Mouse (Mus musculus): ENCODE results near the gene Ick. TPM values are rescaled to one million over a fixed set of nuclear protein-coding genes. Genes with fewer than 3 reads are reported as not detected.
A peak's percentile ranks its signal among the peaks of the same experiment; 100 is the strongest.

Gene Ick
- total RNA-seq, 4 experiments from 2014 or later: 4.8 to 5.6 (median 5.1) TPM

DNA sequence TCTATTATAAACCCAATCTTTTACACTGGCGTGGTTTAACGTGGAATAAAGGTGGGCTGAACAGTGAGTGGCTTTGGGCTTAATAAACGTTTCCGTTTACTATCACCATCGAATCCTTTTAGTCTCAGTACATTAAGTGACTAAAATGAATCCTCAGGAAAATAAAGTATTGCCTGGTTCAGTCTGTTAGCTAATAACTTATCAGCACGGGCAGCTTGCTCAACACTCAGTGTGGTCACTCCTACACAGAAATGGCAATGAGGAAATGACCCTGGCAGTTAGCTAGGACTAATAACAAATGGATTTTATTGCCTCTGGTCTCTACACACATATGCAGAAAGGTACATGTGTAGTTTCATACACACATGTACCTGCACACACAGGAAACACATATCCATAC is 4.0 kb upstream of the Ick start:
- no peak for DNase-seq (ENCODE audit: low spot score in 2 of 2)

DNA sequence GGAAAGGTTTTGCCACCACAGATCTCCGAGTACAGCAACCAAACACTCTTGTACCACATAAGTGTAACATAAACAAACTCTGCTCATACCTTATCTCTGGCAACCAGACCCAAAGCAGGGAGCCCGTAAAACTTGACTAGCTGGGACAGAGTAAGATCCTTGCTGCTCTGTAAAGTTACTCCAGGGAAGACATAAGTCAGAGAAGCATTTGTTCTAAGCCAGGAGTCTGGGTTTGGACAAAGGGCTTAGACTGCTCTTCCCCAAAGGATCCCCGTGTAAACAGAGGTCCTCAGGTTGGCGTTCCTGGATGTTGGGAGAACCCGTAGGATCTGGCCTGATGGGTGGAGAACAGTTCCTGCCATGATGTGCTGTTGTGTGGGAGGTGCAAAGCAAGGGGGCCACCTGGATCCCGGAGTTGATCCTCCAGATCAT is 3.5 kb upstream of the Ick start:
- no peak for DNase-seq (ENCODE audit: low spot score in 2 of 2)

DNA sequence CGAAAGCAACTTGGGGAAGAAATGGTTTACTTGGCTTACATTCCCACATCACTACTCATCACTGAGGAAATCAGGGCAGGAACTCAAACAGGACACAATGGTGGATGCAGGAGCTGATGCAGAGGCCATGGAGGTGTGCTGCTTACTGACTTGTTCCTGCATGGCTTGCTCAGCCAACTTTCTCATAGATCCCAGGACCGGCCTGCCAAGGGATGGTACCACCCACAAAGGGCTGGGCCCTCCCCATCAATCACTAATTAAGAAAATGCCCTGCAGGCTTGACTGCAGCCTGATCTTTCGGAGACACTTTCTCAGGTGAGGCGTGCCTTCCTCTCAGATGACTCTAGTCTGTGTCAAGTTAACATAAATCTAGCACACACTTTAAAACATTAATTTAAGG is 2.2 kb upstream of the Ick start:
- no peak for DNase-seq (ENCODE audit: low spot score in 2 of 2)

DNA sequence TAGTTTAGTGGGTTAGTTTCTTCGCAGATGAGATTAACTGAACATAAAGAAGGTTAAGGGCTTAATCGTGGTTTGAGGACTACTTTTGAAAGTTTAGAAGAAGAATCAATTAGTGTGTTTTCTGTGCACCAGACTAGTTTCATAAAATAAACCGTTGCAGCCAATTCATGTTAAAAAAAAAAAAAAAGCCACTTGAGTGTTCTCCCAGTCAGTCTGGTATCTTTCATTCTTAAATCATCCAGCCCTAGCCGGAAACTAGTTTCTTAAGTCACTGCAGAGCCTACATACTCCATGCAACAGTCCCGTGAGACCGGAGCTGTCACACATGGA is 1.4 kb upstream of the Ick start:
- DNase-seq (ENCODE audit: low spot score in 2 of 2): no peak

DNA sequence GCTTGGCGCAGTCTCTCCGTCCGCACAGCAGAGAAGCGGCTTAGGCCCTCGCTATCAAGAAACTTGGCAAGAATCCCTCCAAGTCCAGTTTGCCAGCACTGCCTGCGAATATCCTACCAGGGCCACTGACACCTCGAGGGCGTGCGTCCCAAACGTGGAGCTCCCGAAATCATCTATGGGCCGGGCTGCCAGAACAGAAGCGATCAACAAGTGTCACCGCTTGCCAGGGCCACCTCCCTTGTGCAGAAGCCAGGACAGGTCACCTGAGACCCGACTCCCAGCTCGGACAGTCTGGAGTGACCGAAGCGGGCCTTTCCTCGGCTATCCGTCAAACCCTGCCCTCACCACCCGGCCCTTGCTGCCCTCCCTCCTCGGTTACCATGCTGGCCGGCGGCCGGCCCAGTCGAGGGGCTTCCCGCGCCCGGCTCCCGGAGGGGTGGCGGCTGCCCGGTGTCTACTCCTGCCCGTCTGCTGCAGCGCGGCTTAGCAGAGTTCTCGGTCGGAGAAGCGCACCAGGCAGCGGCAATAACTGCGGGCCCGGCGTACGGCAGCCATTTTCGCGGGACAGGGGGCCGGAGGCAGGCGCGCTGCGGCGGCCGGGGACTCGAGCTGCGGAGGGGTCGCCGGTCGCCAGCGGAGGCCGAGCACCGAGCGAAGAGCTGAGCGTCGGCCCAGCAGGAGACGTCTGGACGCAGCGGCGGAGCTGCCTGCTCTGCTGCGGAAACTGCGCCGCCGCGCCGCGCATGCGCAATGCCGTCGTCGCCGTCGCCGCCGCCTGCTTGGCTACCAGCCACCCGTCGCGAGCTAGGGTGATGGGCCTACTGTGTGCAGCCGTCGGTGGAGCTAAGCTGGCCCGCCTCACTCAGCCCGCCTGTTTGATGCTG is 838 bp upstream of the Ick start:
- DNase-seq (ENCODE audit: low spot score in 2 of 2): peak; percentile 68 to 86

DNA sequence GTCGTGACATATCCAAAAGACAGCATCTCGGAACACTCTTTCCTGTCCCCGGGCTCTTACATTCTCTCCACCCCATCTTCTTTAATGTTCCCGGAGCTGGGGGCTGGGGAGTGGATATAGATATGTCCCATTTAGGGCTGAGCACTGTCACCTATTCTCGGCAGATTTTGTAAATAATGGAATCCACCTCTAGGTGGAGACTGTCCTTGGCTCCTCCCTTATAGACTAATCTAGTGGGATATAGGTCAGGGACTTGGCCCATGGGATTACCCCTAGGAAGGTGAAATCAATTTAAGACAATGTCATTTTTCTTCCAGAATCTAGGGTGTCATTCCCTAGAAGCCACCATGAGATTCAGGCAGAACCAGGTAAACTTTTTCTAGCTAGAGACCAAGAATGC is 664 bp downstream of the Ick start:
- no peak for DNase-seq (ENCODE audit: low spot score in 2 of 2)

DNA sequence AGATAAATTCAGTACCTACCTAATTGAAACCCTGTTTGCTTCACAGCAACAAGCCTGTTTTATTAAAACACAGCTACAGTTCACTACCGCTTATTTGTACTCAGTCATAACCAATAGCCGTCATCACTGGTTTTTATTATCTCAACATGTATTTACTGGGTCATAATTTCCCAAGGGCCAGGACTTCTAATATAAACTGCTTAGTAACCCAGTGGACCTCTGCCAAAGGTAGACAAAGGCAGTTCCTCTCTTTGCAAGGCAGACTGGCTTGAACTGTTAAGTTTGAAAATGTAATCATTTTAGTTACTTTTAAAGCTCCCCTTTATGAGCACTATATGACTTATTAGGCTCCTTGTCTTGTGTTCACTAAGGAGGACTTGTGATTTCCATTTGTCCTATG is 2.5 kb downstream of the Ick start:
- no peak for DNase-seq (ENCODE audit: low spot score in 2 of 2)

DNA sequence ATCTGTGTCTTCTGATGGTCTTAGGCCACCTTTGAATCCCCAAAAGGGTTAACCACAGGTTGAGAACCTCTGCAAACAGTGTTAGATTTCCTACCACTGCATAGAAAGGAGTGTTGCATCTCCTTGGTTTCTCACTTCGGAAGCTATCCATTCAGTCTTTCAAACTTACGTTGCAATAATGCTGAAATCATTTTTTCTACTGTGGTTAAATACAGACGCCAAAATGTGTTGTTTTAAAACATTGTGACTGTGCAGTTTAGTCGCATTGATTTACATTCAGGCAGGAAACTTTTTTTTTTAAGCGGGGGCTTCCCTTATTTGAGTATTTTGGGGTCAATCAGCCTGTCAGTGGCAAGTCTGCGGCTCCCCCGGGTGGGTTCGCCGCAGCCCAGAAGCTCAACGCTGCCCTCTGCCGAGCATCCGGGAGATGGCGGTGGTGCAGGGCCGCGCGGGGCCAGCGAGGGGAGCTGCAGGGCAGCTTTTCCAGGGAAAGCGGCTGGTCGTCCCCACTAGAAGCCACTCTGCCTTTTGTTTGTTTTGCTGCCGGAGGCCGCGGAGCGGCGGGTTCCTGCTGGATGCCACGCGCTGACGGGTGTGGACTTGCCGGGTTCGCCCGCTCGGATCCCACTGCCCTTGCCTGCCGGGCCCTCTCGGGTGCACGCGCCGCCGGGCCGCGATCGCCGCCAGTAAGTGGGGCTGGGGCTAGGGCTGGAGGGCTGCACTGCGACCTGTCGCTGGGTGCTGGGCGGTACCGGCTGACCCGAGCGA is 4.0 kb downstream of the Ick start:
- DNase-seq (ENCODE audit: low spot score in 2 of 2): peak; percentile 85 to 86

DNA sequence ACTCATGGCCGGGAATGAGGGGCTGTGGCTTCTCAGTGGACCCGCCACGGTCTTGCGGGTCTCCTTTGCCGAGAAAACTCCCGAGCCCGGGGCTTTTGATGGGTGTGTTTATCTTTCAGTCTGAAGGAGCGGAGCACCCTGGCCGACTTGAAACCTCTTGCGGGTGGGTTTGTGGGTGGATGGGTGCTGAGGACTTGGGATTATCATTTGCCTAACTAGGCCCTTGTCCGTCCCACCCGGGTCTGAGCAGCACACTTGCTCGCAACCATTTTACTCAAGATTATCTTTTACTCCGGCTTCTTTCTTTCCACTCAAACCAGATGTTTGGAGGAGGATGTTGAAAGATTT is 4.5 kb downstream of the Ick start:
- DNase-seq (ENCODE audit: low spot score in 2 of 2): no peak

DNA sequence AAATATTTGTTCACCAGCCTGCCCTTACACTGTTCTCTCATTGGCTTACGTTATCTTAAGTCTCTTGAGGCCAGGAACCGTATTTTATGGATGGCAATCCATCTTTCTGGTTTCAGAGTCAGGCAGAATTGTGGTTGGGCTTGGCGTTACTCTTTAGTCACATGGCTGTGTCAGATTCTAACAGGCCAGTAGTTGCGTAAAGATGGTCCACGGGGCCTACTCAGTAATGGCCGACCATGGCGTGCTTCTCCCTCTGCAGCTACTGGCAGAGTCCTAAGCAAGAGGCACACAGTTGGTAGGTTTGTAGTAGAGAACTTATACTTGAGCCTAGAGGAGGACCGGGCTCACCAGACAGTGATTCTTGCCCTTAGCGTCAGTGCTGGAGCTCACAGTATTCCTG is 6.8 kb downstream of the Ick start:
- peak in 1 of 2 experiments; percentile 28 for DNase-seq (ENCODE audit: low spot score in 2 of 2)

DNA sequence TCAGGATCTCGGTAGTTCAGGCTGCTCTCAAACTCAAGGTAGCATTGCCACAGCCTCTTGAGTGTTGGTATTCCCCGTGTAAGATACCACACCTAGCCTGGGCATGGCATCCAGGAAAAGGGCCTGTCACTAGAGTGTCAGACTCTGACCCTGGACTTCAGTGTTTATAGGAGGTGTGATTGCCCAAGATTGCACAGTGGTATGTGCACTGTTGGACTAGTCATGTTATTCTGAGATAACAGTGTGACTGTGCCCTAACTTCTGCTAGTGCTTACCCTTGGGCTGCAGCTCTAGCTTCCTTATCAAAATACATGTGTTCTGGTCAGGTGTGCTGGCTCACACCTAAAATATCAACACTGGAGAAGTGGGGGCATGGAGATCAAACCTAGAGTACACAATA is 8.7 kb downstream of the Ick start:
- no peak for DNase-seq (ENCODE audit: low spot score in 2 of 2)

DNA sequence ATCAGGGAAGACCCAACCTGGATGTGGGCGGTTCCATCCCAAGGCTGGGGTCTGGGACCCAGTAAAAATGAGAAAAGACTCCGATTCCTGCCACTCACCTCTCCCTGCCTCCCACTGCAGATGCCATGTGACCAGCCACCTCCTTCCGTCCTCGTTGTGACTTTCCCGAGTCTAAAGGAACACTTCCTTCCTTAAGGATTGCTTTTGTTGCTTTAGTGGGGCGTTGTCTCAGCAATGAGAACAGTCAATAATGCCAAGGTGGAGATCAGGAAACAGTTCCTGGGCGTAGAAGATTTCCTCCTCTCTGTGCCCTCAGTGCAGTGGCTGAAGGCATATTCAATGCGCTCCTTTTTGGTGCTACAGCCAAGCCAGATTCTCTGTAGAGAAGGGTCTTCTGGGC is 12.4 kb downstream of the Ick start:
- no peak for DNase-seq (ENCODE audit: low spot score in 2 of 2)

DNA sequence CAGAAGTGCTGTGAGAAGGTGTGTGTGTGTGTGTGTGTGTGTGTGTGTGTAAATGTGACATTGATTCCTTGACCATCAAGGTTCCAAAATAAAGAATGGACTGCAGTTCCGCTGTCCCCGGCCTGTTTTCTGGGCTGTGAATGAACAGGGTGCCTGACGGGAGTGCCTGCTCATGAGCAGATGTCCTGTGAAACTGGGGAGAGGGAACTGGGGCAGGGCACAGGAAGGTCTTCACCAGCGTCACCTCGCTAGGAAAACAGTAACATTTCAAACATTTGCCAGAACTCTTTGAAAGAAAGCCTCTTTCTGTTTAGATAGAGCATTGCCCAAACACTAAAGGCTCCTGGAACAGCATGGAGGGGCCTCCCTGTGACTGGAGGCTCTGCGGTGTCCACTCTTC is 13.0 kb downstream of the Ick start:
- DNase-seq (ENCODE audit: low spot score in 2 of 2): no peak

DNA sequence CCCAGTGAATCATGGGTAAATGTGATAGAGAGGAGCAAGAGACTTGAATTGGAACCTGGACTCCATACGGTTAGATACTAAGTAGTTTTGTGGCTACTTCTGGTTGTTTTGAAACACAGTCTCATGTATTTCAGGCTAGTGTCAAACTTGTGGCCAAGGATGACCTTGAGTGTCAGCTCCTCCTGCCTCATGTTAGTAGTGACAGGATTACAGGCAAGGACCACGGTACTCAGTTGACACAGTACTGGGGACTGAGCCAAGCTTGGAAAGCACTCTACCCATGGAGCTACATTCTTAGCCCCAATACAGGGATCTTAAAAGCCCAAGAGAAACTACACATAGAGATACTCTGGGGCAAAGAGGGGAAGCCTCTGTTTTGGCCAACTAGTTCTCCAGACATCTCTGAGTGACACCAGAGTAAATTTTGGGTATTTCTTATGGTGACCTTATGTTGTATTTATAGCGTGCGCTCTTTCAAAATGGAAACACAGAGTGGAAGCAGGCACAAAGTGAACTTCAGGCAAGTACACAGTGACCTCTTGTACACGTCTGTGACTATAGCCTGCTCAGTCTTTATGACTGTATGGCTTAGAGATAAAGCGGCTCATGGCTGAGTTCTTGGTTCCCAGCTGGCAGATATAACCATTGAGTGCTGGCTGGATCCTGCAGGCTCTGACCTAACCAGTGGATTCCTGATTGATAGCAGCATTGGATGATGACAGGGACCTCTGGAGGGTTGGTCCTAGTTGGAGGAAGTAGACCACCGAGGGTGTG is 14.1 kb downstream of the Ick start:
- DNase-seq (ENCODE audit: low spot score in 2 of 2): no peak

DNA sequence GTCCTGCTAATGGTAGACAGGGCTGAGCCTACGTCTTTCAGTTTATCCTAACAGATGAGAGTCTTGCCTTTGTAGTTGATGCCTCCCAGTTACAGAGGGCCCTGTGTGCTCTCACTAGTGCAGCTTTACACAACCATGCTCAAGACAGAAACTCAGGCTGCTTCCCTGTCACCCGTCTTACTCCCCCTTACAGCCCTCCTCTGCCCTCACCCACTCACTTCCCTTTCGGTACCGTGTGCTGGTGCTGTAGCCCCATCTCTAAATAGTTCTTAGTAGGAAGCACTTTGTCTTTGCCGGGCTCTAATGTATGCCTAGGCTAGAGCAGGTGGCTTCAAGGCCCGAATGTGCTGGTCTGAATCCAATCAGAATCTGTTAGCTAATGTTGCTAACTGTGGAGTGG is 15.3 kb downstream of the Ick start:
- no peak for DNase-seq (ENCODE audit: low spot score in 2 of 2)

DNA sequence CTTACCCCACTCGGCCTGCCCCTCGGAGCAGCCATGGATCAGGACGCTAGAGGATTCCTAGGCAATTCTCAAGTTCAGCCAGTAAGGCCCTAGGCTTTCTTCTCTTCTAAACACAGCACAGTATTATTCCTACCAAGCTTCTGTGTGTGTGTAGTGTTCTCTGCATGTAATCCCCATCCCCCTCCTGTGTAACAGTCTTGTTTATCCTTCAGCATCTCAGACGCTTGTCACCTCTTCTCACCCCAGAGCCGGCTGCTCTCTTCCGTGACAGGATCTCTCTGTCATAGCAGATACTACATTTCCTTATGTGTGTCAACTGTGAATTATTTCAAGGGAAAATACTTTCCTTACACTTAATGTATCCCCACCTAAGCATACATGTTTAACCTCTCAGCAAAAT is 17.0 kb downstream of the Ick start:
- no peak for DNase-seq (ENCODE audit: low spot score in 2 of 2)

DNA sequence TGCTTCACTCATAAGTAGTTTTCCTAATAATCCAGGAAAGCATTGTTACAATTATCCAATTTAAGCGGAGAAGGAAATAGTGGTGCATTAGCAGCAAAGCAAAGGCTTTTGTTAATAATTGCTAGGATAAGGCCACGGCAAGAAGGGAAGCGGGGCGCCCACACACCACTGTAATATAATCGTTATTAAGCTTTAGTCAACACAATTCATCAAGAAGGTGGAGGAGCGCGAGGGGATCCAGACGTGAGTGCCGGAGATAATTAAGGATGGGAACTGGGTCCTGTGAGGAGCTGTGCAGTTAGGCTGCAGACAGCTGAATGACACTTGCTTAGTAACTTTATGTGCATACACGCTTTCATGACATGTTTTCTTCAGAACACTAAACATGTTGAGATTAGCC is 17.7 kb downstream of the Ick start:
- DNase-seq (ENCODE audit: low spot score in 2 of 2): no peak

DNA sequence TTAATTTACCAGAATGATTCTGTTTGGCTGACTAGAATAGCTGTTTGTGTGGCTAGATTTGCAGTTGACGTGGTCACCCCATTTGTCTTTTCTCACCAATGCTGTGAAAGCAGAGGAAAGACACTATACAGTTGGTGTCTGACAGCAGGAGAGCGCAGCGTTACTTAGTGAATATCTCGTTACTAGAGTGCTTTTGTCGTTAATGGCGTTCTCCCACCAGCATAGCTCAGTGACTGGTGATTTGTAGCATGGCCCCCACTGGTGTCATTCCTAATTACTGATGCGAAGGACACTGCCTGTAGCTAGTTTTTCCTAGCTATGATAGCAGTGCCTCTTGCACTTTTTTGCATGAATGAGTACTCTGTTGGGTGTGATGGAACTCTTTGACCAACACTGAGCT is 26.7 kb downstream of the Ick start:
- no peak for DNase-seq (ENCODE audit: low spot score in 2 of 2)

DNA sequence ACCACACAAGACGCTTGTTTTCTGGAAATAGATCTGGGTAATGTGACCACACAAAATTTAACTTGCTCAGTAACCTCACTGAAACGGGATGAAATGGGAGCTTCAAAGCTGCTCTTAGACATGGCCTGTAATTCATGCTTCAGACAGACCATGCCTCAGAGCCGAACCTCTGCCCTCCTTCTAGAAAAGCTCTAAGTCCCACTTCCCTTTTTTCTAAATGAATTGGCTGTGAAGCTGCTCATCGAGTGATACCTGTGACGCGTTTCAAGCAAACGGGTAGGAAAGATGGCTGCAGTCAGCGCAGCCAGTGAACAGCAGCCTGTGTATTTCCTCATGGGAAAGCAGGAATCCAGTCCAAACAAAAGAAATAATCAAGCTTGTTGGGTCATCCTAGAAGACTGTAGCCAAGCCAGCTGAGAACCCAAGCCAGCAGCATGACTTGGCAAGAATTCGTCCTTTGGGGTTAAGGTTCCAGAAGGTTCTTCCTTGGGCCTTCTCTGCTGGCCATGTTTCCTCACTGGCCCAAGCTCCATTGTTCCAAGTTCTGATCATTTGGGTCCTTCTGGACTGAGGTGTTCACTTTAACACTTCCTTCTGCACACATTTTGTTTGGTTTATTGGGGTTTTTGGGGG is 29.2 kb downstream of the Ick start:
- peak; percentile 24 to 47 for DNase-seq (ENCODE audit: low spot score in 2 of 2)

DNA sequence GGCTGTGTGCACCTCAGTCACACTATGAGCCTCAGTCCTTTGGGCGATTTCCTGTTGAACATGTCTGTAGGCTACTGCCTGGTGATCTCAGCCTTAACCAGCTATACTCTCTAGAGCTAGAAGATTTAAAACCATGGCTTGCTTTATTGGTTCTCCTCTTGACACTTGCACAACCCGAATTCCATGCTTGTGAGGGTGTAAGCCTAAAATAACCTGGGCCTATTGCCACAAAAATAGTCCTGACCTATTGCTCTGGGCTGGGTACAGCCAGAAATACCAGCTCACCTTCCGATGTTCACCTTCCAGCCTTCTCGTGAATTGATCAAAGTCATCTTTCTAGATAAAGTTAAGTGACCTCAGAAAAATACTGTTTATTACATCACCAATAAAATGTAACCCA is 30.5 kb downstream of the Ick start:
- peak in 1 of 2 experiments; percentile 12 for DNase-seq (ENCODE audit: low spot score in 2 of 2)

DNA sequence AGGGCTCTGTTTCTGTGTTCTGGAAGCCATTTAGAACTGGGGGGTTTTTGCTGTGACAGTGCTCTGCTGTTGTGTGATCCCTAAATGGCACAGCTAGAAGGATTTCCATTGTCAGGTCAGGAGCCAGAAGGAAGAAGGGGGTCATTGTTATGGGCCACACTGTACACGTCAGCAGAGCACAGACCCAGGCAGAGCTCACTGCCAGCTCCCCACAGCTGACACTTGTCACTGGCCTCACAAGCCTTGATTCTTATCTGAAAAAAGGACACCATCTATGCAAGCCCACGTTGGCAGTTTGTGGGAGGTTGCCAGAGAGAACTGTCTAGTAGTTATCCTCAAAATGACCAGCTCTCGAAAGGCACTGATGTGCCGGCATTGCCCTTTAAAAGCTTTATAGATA is 37.1 kb downstream of the Ick start:
- no peak for DNase-seq (ENCODE audit: low spot score in 2 of 2)

DNA sequence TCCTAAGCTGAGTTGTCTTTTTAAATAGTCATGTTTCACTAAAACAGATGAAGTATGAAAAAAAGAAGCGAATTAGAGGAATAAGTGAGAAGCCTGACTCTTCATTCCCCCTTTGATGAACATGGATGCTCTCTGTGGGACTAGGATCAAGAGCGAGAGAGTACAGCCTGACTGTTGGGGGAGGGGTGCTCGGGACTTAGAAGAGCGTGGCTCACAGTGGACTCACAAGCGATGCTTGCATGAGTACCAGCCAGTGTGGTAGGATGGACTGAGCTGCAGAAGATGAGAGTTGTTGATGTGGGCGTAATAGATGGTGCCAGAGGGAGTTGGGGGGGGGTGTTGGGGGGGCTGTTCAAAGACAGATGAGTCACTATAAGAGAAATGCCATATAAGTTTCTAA is 37.6 kb downstream of the Ick start:
- DNase-seq (ENCODE audit: low spot score in 2 of 2): no peak
